Mouse (Mus musculus) forebrain, embryonic 16.5 days (tissue): ENCODE data around the gene Slc35c2. TPM values are rescaled to one million over a fixed set of nuclear protein-coding genes. Genes with fewer than 3 reads are reported as not detected.

Experiments
- ATAC-seq: fragments of 200-750 bp; cut with Nextera tagmentation; 2 replicates; pipeline ENCODE4 v1.8.0; 2017; ENCODE audit warnings: mild to moderate bottlenecking, moderate library complexity
- H3K27ac ChIP-seq: fragments of 300-500 bp; sonication (generic); 2 replicates; pipeline ENCODE4 v1.5.1; 2014; ENCODE audit warnings: low read length, control low read depth
- H3K27me3 ChIP-seq: fragments of 300-500 bp; sonication (generic); replicated peaks from 2 replicates; pipeline ENCODE4 v1.6.1; 2014; ENCODE audit warnings: low read length; ENCODE audit not compliant: control insufficient read depth, insufficient read depth
- H3K36me3 ChIP-seq: fragments of 300-500 bp; sonication (generic); 2 replicates; pipeline ENCODE4 v1.6.1; 2014; ENCODE audit not compliant: control insufficient read depth, insufficient read depth
- H3K4me1 ChIP-seq: fragments of 300-500 bp; sonication (generic); replicated peaks from 2 replicates; pipeline ENCODE4 v1.6.1; 2014; ENCODE audit warnings: low read length; ENCODE audit not compliant: control insufficient read depth, insufficient read depth
- H3K4me2 ChIP-seq: fragments of 300-500 bp; sonication (generic); 2 replicates; pipeline ENCODE4 v1.6.1; 2014; ENCODE audit warnings: mild to moderate bottlenecking, low read length, control low read depth
- H3K4me3 ChIP-seq: fragments of 300-500 bp; sonication (generic); replicated peaks from 2 replicates; pipeline ENCODE4 v1.5.1; 2014; ENCODE audit warnings: mild to moderate bottlenecking, low read length, control low read depth
- H3K9ac ChIP-seq: fragments of 300-500 bp; sonication (generic); replicated peaks from 2 replicates; pipeline ENCODE4 v1.6.1; 2014; ENCODE audit warnings: low read depth, low read length, control low read depth
- H3K9me3 ChIP-seq: fragments of 300-500 bp; sonication (generic); 2 replicates; pipeline ENCODE4 v1.6.1; 2016; ENCODE audit warnings: low read length; ENCODE audit not compliant: control insufficient read depth
- WGBS: fragments of 180-500 bp; shearing (Covaris S2); extraction: QIAGEN DNeasy Blood & Tissue Kit; methylation state at CpG from one replicate; pipeline ENCODE4 v1.1.7; 2014; 5-methylcytosine and 5-hydroxymethylcytosine counted together
- polyA plus RNA-seq: library from polyadenylated mRNA; unstranded; fragments of >200 nt; fragmentation: Nextera tagmentation; extraction: Ambion mirVana; gene quantifications from 2 replicates; pipeline ENCODE4 v1.2.1, GENCODE M21; 2015

Slc35c2 gene
- polyA plus RNA-seq, 1 experiment from 2014 or later = 62.4 TPM

GRCm38 (mm10) chr2:165285034-165285433 is 2.6 kb downstream of the Slc35c2 start:
- Histone ChIP-seq H3K4me3 (no peak overlapping the region), H3K4me1 (peaks cover 40% of the 10 kb centered on the region), H3K36me3 (peaks cover 8% of the 10 kb centered on the region), H3K9me3 (no peaks in the 10 kb centered on the region), H3K4me2 (no peak overlapping the region), H3K9ac (no peak overlapping the region), H3K27ac (no peak overlapping the region), H3K27me3 (no peaks in the 10 kb centered on the region)
- 82% methylated on average over 3 of the region's 3 CpGs for WGBS
- ATAC-seq = no peak

- Histone ChIP-seq H3K27ac (no peak overlapping the region), H3K4me1 (peaks cover 35% of the 10 kb centered on the region), H3K9me3 (no peaks in the 10 kb centered on the region), H3K4me2 (no peak overlapping the region), H3K36me3 (0 out of 2 replicates have a peak, but pooled peaks cover 2% of the 10 kb centered on the region), H3K27me3 (no peaks in the 10 kb centered on the region), H3K4me3 (no peak overlapping the region), H3K9ac (no peak overlapping the region)
- ATAC-seq = no peak
- 89% methylated on average over 7 of the region's 7 CpGs for WGBS
Observed at GRCm38 (mm10) chr2:165284377-165284776, 3.3 kb downstream of the Slc35c2 start.

- Histone ChIP-seq H3K4me3 (no peak overlapping the region), H3K27ac (no peak overlapping the region), H3K4me1 (peaks cover 28% of the 10 kb centered on the region), H3K9ac (no peak overlapping the region), H3K4me2 (no peak overlapping the region), H3K27me3 (no peaks in the 10 kb centered on the region), H3K9me3 (no peaks in the 10 kb centered on the region), H3K36me3 (no peaks in the 10 kb centered on the region)
- ATAC-seq = no peak
- WGBS = 94% methylated on average over 3 of the region's 3 CpGs
Observed at GRCm38 (mm10) chr2:165283644-165284043, 4.0 kb downstream of the Slc35c2 start.

GRCm38 (mm10) chr2:165281779-165282311 is 5.8 kb downstream of the Slc35c2 start:
- H3K4me3 ChIP-seq = no peak overlapping the region
- H3K27me3 ChIP-seq = no peaks in the 10 kb centered on the region
- H3K27ac ChIP-seq = no peak overlapping the region
- WGBS = 26% methylated on average over 6 of the region's 6 CpGs
- H3K9ac ChIP-seq = no peak overlapping the region
- ATAC-seq = no peak
- H3K4me1 ChIP-seq = peaks cover 17% of the 10 kb centered on the region
- peaks cover under 1% of the 10 kb centered on the region; the same call in 1 of the 2 replicates for H3K36me3 ChIP-seq
- no peaks in the 10 kb centered on the region for H3K9me3 ChIP-seq
- H3K4me2 ChIP-seq = no peak overlapping the region

- no peak overlapping the region for H3K9ac ChIP-seq
- peaks cover 2% of the 10 kb centered on the region; the same call in 1 of the 2 replicates for H3K36me3 ChIP-seq
- no peaks in the 10 kb centered on the region for H3K27me3 ChIP-seq
- ATAC-seq = no peak
- H3K4me2 ChIP-seq = no peak overlapping the region
- 18% methylated on average over 10 of the region's 10 CpGs for WGBS
- H3K4me1 ChIP-seq = peaks cover 24% of the 10 kb centered on the region
- no peak overlapping the region for H3K4me3 ChIP-seq
- H3K27ac ChIP-seq = no peak overlapping the region
- H3K9me3 ChIP-seq = no peaks in the 10 kb centered on the region
Observed at GRCm38 (mm10) chr2:165279351-165279750, 8.3 kb downstream of the Slc35c2 start.

GRCm38 (mm10) chr2:165277188-165277740 is 10.4 kb downstream of the Slc35c2 start:
- peaks cover 2% of the 10 kb centered on the region; the same call in 1 of the 2 replicates for H3K36me3 ChIP-seq
- no peaks in the 10 kb centered on the region for H3K9me3 ChIP-seq
- no peak overlapping the region for H3K27ac ChIP-seq
- H3K4me1 ChIP-seq = peaks cover 26% of the 10 kb centered on the region
- H3K4me2 ChIP-seq = no peak overlapping the region
- H3K27me3 ChIP-seq = no peaks in the 10 kb centered on the region
- no peak overlapping the region for H3K4me3 ChIP-seq
- H3K9ac ChIP-seq = no peak overlapping the region
- WGBS = 81% methylated on average over 5 of the region's 5 CpGs
- no peak for ATAC-seq

- H3K27me3 ChIP-seq = no peaks in the 10 kb centered on the region
- no peak overlapping the region for H3K4me2 ChIP-seq
- H3K4me1 ChIP-seq = peaks cover 31% of the 10 kb centered on the region
- H3K9ac ChIP-seq = no peak overlapping the region
- H3K36me3 ChIP-seq = peaks cover 2% of the 10 kb centered on the region; the same call in 1 of the 2 replicates
- ATAC-seq = peak; percentile 90
- H3K27ac ChIP-seq = peak overlapping the region; percentile 57
- no peak overlapping the region for H3K4me3 ChIP-seq
- H3K9me3 ChIP-seq = no peaks in the 10 kb centered on the region
- 9% methylated on average over 8 of the region's 8 CpGs for WGBS
Observed at GRCm38 (mm10) chr2:165275824-165276223, 11.8 kb downstream of the Slc35c2 start.

- Histone ChIP-seq H3K4me1 (peaks cover 31% of the 10 kb centered on the region), H3K9ac (no peak overlapping the region), H3K9me3 (no peaks in the 10 kb centered on the region), H3K4me3 (no peak overlapping the region), H3K36me3 (peaks cover 2% of the 10 kb centered on the region; the same call in 1 of the 2 replicates), H3K27ac (peak overlapping the region; percentile 57), H3K4me2 (no peak overlapping the region), H3K27me3 (no peaks in the 10 kb centered on the region)
- ATAC-seq = peak; percentile 61
- WGBS = 16% methylated on average over 8 of the region's 8 CpGs
Observed at GRCm38 (mm10) chr2:165275124-165275640, 12.5 kb downstream of the Slc35c2 start.

GRCm38 (mm10) chr2:165273589-165273988 is 14.1 kb downstream of the Slc35c2 start:
- Histone ChIP-seq H3K27me3 (no peaks in the 10 kb centered on the region), H3K27ac (no peak overlapping the region)
- ATAC-seq = no peak

More at GRCm38 (mm10) chr2:165273589-165273988, 14.1 kb downstream of the Slc35c2 start:
- 44% methylated on average over 4 of the region's 4 CpGs for WGBS
- Histone ChIP-seq H3K4me3 (no peak overlapping the region), H3K36me3 (peaks cover 2% of the 10 kb centered on the region; the same call in 1 of the 2 replicates), H3K9me3 (no peaks in the 10 kb centered on the region), H3K4me1 (peaks cover 31% of the 10 kb centered on the region), H3K4me2 (no peak overlapping the region), H3K9ac (no peak overlapping the region)
